Mouse (Mus musculus): ENCODE results near the gene Spp1. TPM values are rescaled to one million over a fixed set of nuclear protein-coding genes. Genes with fewer than 3 reads are reported as not detected.

Gene Spp1
- 11.0 and 14.8 TPM in 2 replicates for polyA plus RNA-seq (2015; fragmentation: Nextera tagmentation; extraction: Ambion mirVana)

DNA sequence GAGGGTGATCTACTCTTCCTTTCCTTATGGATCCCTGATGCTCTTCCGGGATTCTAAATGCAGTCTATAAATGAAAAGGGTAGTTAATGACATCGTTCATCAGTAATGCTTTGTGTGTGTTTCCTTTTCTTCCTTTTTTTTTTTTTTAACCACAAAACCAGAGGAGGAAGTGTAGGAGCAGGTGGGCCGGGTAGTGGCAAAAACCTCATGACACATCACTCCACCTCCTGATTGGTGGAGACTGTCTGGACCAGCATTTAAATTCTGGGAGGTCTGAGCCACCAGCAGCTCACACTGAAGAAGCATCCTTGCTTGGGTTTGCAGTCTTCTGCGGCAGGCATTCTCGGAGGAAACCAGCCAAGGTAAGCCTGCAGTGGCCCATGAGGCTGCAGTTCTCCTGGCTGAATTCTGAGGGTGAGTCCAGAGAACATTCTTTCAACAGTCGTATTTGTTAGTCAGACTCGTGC, at the start of gene Spp1:
Gene Spp1 (plus strand): TSS at position 284 of the 467 bp plus-strand sequence.
- no peaks in the 10 kb centered on the region for H3K27me3 ChIP-seq (replicated peaks)
- H3K4me2 ChIP-seq = no peak within 1 kb of the TSS
- H3K9ac ChIP-seq = no peak within 1 kb of the TSS
- 75% methylated on average over 7 of the region's 7 CpGs for WGBS
- H3K9me3 ChIP-seq = no peaks in the 10 kb centered on the region
- no peaks in the 10 kb centered on the region for H3K36me3 ChIP-seq (replicated peaks)
- H3K27ac ChIP-seq = no peak within 1 kb of the TSS
- H3K4me1 ChIP-seq = no peaks in the 10 kb centered on the region
- no peak within 1 kb of the TSS for H3K4me3 ChIP-seq
- ATAC-seq (replicated peaks) = no peak

DNA sequence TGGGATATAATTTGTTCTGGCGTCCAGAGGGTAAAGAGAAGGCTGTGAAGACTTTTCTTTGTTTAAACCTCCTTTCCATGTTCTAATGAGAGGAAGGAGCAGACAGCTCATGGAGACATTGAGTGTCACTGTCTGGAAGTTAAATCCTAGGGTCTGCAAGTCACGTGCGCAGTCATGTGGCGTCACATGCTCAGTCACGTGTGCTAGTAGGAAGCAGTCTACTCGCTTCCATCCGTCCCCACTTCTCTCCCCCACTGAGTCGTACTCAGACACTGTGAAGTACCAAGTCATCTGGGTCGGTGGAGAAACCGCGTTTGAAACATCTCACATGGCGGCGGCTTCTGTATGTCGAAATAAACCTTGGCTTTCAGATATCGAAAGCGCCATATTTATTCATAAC, 49.4 kb upstream of the Spp1 start:
- ATAC-seq (replicated peaks) = no peak
- WGBS = 93% methylated on average over 16 of the region's 16 CpGs

DNA sequence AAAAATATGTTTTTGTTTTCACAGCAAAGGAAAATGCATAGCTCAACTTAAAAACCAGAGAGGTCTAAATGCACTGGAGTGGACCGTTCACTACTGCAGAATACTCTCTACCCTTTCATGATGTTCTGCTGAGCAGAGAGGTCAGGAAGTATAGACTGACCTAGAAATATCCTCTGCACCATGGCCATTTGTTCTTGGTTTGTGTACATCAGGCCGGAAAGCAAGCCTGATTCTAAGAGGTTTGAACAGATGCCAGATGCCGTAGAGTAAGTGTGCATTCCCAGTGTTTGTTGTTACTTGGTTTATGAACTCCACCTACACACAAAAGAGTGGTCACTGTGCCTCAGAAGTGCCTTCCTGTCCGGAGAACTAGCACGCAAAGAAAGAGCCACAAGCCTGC, 48.0 kb upstream of the Spp1 start:
- Histone ChIP-seq H3K27ac (no peak overlapping the region), H3K4me3 (no peak overlapping the region), H3K9ac (no peak overlapping the region), H3K27me3 (replicated peaks) (no peaks in the 10 kb centered on the region), H3K9me3 (no peaks in the 10 kb centered on the region), H3K4me2 (no peak overlapping the region), H3K4me1 (no peaks in the 10 kb centered on the region), H3K36me3 (replicated peaks) (no peaks in the 10 kb centered on the region)
- no peak for ATAC-seq (replicated peaks)
- 79% methylated on average over 5 of the region's 5 CpGs for WGBS

More for the DNA sequence above, 49.4 kb upstream of the Spp1 start:
- H3K27ac ChIP-seq = no peak overlapping the region
- no peaks in the 10 kb centered on the region for H3K27me3 ChIP-seq (replicated peaks)
- H3K9me3 ChIP-seq = no peaks in the 10 kb centered on the region
- no peak overlapping the region for H3K4me2 ChIP-seq
- no peaks in the 10 kb centered on the region for H3K4me1 ChIP-seq
- no peak overlapping the region for H3K9ac ChIP-seq
- no peak overlapping the region for H3K4me3 ChIP-seq
- H3K36me3 ChIP-seq (replicated peaks) = no peaks in the 10 kb centered on the region

DNA sequence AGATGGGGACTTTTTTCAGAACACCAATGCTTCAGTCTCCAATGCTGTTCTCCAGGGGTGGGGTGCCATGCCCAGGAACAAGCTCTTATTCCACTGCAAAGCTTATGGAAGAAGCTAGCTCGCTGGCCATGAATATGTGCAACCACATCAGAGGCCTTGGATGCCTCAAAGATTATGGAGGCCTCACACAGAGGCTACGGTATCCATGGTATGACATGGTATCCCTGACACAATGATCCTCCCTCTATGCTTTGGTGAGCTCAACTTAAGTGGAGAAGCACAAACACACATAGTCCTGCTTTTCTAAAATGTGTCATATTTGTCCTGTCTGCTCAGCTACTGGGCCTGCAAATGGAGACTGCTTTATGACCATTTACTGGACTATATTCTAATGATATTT, 44.0 kb upstream of the Spp1 start:
- Histone ChIP-seq H3K27me3 (replicated peaks) (no peaks in the 10 kb centered on the region), H3K4me2 (no peak overlapping the region), H3K9me3 (no peaks in the 10 kb centered on the region), H3K36me3 (replicated peaks) (no peaks in the 10 kb centered on the region), H3K27ac (no peak overlapping the region), H3K4me1 (no peaks in the 10 kb centered on the region), H3K4me3 (no peak overlapping the region), H3K9ac (no peak overlapping the region)
- 89% methylated on average over 2 of the region's 2 CpGs for WGBS
- ATAC-seq (replicated peaks) = no peak

DNA sequence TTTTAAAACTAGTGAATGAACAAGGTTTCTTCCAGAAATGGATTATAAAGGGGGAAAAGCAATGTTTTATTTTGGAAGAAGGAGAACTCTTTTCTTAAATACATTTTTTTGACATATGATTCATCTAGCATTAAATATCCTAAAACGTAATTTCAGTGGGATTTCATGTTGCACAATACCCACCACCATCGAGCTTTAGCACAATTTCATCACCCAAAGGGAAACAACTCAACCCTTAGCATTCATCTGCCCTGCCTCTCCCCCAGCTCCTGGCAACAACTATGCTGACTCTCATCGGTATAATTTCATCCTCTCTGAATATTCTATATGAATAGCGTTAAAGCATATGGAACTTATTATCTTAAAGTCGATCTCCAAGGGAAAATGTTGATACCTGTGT, 42.1 kb upstream of the Spp1 start:
- Histone ChIP-seq H3K4me3 (no peak overlapping the region), H3K27me3 (replicated peaks) (no peaks in the 10 kb centered on the region), H3K9me3 (no peaks in the 10 kb centered on the region), H3K4me1 (no peaks in the 10 kb centered on the region), H3K4me2 (no peak overlapping the region), H3K9ac (no peak overlapping the region), H3K36me3 (replicated peaks) (no peaks in the 10 kb centered on the region), H3K27ac (no peak overlapping the region)
- 85% methylated on average over 5 of the region's 5 CpGs for WGBS
- ATAC-seq (replicated peaks) = no peak

DNA sequence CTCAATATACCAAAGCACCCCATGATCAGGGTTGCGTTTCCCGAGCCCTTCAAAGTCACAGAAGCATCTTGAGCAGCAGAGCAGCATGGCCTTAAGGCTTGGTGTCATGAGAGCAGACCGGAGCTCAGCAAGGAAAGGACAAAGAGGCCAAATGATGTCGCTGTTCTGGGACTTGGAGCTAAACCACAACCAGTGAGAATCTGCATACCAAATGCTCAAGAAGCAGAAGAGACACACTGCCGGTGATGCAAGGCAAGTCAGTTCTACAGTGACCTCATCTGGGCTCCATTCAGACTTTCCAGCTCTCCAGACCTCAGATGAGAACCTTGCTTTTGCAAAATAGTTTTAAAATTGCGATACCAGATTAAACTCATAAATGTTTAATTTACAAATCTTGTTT, 38.6 kb upstream of the Spp1 start:
- no peak overlapping the region for H3K9ac ChIP-seq
- 0 out of 2 replicates have a peak, but pooled peaks cover 2% of the 10 kb centered on the region for H3K4me1 ChIP-seq
- no peak for ATAC-seq (replicated peaks)
- no peaks in the 10 kb centered on the region for H3K36me3 ChIP-seq (replicated peaks)
- no peak overlapping the region for H3K4me3 ChIP-seq
- H3K4me2 ChIP-seq = no peak overlapping the region
- no peak overlapping the region for H3K27ac ChIP-seq
- 74% methylated on average over 6 of the region's 6 CpGs for WGBS
- no peaks in the 10 kb centered on the region for H3K27me3 ChIP-seq (replicated peaks)
- no peaks in the 10 kb centered on the region for H3K9me3 ChIP-seq

DNA sequence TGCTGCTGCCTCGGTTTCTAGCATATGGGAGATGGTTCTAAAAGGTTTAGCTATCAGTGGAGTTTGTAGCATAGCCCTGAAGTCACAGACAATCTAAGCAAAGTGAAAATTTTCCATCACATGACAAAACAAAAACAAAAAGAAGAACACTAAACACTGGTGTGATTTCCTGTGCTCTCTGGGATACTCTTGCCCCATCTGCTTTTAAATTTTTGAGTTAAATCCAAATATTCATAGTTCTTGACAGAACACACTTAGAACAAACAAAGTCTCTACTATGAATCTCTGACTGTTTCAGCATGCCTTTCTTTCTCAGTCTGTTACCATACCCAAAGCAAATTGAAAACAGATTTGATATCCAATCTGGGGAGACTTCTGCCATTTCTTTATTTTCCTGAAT, 36.9 kb upstream of the Spp1 start:
- WGBS = 73% methylated on average over 1 of the region's 1 CpGs
- no peak for ATAC-seq (replicated peaks)
- 0 out of 2 replicates have a peak, but pooled peaks cover 2% of the 10 kb centered on the region for H3K4me1 ChIP-seq

DNA sequence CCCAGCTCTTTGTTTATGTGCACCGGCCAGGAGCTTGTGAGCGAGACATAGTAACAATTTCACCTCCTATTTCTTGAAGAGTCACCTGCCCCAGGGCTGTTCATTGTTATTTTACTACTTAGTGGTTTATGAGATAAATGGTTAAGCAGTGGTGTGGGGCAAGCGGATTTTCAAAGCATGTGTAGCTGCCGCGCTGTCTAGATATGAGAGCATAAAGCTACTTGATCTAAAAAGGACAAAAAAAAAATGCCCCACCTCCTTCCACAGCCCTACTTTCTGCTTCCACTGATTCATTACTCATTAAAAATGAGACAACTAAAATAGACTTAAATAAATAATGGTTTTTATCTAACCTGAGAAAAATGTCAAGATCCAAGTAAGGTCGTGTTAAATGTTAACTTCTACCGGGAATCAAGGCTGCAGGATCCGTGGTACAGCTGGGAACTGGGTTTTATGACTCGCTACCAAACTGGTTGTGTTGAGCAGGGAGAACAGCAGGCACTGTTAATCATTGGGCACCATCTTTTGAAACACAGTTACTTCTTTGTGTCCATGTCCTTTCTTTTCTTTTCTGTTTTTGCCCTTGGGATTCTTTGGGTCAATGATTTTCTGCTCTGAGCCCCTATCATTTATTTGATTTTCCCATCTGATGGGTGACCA, 35.5 kb upstream of the Spp1 start:
- ATAC-seq (replicated peaks) = no peak
- Histone ChIP-seq H3K27me3 (replicated peaks) (no peaks in the 10 kb centered on the region), H3K9ac (no peak overlapping the region), H3K36me3 (replicated peaks) (no peaks in the 10 kb centered on the region), H3K4me3 (no peak overlapping the region), H3K9me3 (no peaks in the 10 kb centered on the region), H3K4me2 (no peak overlapping the region), H3K27ac (no peak overlapping the region), H3K4me1 (0 out of 2 replicates have a peak, but pooled peaks cover 2% of the 10 kb centered on the region)
- WGBS = 54% methylated on average over 9 of the region's 9 CpGs

More for the DNA sequence above, 36.9 kb upstream of the Spp1 start:
- Histone ChIP-seq H3K27ac (no peak overlapping the region), H3K27me3 (replicated peaks) (no peaks in the 10 kb centered on the region), H3K9ac (no peak overlapping the region), H3K4me3 (no peak overlapping the region), H3K4me2 (no peak overlapping the region), H3K36me3 (replicated peaks) (no peaks in the 10 kb centered on the region), H3K9me3 (no peaks in the 10 kb centered on the region)

DNA sequence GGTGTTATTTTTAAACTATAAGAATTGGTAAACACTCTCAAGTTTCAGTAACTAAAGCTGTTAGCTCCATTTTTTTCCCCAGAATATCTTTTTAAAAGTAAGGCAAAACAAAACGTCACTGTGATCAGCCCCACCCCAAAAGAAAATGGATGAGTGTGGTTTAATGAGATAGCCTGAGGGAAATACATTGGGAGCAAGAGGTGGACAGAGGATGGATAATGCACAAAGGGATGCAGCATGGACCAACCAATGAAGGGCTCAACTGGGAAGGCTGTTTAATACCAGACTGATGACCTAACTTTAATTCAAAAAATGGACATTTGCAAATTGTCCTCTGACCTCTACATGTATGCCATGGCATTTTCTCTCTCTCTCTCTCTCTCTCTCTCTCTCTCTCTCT, 34.9 kb upstream of the Spp1 start:
- Histone ChIP-seq H3K9ac (no peak overlapping the region), H3K27me3 (replicated peaks) (no peaks in the 10 kb centered on the region), H3K36me3 (replicated peaks) (no peaks in the 10 kb centered on the region), H3K27ac (no peak overlapping the region), H3K9me3 (no peaks in the 10 kb centered on the region), H3K4me2 (no peak overlapping the region), H3K4me3 (no peak overlapping the region), H3K4me1 (0 out of 2 replicates have a peak, but pooled peaks cover 2% of the 10 kb centered on the region)
- WGBS = 22% methylated on average over 1 of the region's 1 CpGs
- ATAC-seq (replicated peaks) = no peak

DNA sequence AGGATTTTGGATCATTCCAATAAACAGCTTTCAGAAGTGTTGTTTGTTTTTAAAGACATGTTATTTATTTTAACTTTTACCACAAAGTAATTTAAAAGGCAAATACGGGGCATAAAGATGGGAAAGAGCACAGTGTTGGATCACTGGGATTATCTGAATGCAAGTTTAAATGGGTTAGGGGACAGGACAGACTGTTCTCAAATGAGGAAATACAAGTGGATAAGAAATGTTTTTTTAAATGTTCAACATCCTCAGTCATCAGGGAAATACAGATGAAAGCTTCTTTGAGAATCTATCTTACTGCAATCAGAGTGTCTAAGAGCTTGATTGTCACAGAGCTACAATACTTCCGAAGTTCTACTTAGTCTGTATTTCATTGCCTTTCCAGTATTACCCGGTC, 32.3 kb upstream of the Spp1 start:
- Histone ChIP-seq H3K9ac (no peak overlapping the region), H3K27me3 (replicated peaks) (no peaks in the 10 kb centered on the region), H3K4me3 (no peak overlapping the region), H3K4me1 (peaks cover 7% of the 10 kb centered on the region), H3K9me3 (no peaks in the 10 kb centered on the region), H3K27ac (no peak overlapping the region), H3K4me2 (no peak overlapping the region), H3K36me3 (replicated peaks) (no peaks in the 10 kb centered on the region)
- 69% methylated on average over 3 of the region's 3 CpGs for WGBS
- ATAC-seq (replicated peaks) = no peak

DNA sequence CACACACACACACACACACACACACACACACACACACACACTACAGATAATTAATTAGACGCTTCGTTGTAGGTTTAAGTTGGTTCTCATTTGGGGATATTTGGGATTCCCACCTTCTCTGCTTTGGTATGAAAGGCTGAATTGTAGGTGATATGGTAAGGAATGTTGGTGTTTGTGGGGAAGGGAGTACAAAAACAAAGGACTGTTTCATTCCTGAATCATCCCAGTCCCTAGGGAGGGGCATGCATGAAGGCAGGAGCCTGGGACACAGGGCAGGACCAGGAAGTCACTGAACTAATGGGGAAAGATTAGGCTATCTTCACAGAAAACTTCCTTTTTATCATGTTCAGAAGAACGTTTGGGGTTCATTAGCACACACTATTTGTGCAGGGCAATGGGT, 31.6 kb upstream of the Spp1 start:
- Histone ChIP-seq H3K4me2 (no peak overlapping the region), H3K27ac (no peak overlapping the region), H3K4me3 (no peak overlapping the region), H3K27me3 (replicated peaks) (no peaks in the 10 kb centered on the region), H3K9ac (no peak overlapping the region), H3K9me3 (no peaks in the 10 kb centered on the region), H3K4me1 (peaks cover 7% of the 10 kb centered on the region), H3K36me3 (replicated peaks) (no peaks in the 10 kb centered on the region)
- WGBS = 85% methylated on average over 3 of the region's 3 CpGs
- ATAC-seq (replicated peaks) = no peak

DNA sequence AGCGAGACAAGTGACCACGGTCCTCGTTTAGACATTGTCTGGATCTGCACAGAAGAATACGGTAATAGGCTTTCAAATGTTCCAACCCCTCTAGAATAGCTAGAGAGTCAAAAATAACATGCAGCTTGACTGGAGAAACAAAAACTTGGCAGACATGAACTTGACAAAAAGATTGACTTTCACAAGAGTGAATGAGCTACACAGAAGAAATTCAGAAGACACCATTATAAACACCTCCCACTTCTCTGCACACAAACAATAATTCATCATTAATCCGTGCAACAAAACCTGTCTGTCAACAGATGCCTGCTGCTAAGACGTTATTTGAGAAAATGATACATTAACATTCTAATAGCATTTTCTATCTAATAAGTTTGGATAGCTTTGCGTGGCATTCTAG, 30.4 kb upstream of the Spp1 start:
- Histone ChIP-seq H3K36me3 (replicated peaks) (no peaks in the 10 kb centered on the region), H3K27ac (no peak overlapping the region), H3K27me3 (replicated peaks) (no peaks in the 10 kb centered on the region), H3K9me3 (no peaks in the 10 kb centered on the region), H3K4me3 (no peak overlapping the region), H3K4me2 (no peak overlapping the region), H3K4me1 (peaks cover 5% of the 10 kb centered on the region), H3K9ac (no peak overlapping the region)
- WGBS = 74% methylated on average over 7 of the region's 7 CpGs
- ATAC-seq (replicated peaks) = no peak

DNA sequence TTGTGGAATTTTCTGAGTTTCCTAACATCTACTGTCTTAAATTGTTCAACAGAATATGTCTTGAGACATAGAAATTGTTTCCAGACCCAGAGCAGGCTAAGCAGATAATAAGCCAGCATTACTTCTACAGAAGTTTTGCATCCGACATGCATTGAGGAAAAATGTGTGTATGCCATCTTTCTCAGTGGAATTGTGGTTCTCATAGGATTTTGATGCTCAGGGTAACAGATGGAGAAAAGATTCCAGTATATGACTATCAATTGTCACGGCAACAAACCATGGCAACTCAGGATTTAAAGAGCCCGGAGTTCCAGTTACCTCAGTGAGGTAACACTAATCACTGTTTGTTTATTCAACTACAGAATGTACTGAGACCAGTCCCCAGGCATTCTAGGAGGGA, 29.9 kb upstream of the Spp1 start:
- Histone ChIP-seq H3K4me2 (no peak overlapping the region), H3K9me3 (no peaks in the 10 kb centered on the region), H3K4me3 (no peak overlapping the region), H3K36me3 (replicated peaks) (no peaks in the 10 kb centered on the region), H3K4me1 (peaks cover 5% of the 10 kb centered on the region), H3K27me3 (replicated peaks) (no peaks in the 10 kb centered on the region), H3K27ac (no peak overlapping the region), H3K9ac (no peak overlapping the region)
- ATAC-seq (replicated peaks) = no peak
- WGBS = 70% methylated on average over 3 of the region's 3 CpGs
